Mouse (Mus musculus) stomach, postnatal 0 days (tissue): ENCODE measurements at regions not wholly inside any gene's neighbourhood (a gene's known extent, or its start where the extent isn't known, plus 50 kb on each side); places are given as distances from the start of the nearest gene placed in this dataset.

ENCODE experiments used
- ATAC-seq: fragments of 200-750 bp; cut with Nextera tagmentation; 2 replicates; pipeline ENCODE4 v1.8.0; 2017; ENCODE audit not compliant: low FRiP score, low TSS enrichment
- DNase-seq: peaks from one replicate; pipeline ENCODE4 v3.0.0-alpha.2; 2016; ENCODE audit warnings: low spot score
- H3K27ac ChIP-seq: fragments of 300-500 bp; sonication (generic); replicated peaks from 2 replicates; pipeline ENCODE4 v1.5.1; 2014; ENCODE audit warnings: mild to moderate bottlenecking, control low read depth
- H3K27me3 ChIP-seq: fragments of 300-500 bp; sonication (generic); 2 replicates; pipeline ENCODE4 v1.6.1; 2014; ENCODE audit warnings: low read length; ENCODE audit not compliant: control insufficient read depth, insufficient read depth
- H3K36me3 ChIP-seq: fragments of 300-500 bp; sonication (generic); 2 replicates; pipeline ENCODE4 v1.6.1; 2014; ENCODE audit warnings: low read length, mixed read lengths; ENCODE audit not compliant: control insufficient read depth, insufficient read depth
- H3K4me1 ChIP-seq: fragments of 300-500 bp; sonication (generic); replicated peaks from 2 replicates; pipeline ENCODE4 v1.6.1; 2014; ENCODE audit warnings: antibody characterized with exemption; ENCODE audit not compliant: control insufficient read depth, insufficient read depth
- H3K4me2 ChIP-seq: fragments of 300-500 bp; sonication (generic); replicated peaks from 2 replicates; pipeline ENCODE4 v1.6.1; 2014; ENCODE audit warnings: low read depth, mild to moderate bottlenecking, control low read depth, moderate library complexity
- H3K4me3 ChIP-seq: fragments of 300-500 bp; sonication (generic); 2 replicates; pipeline ENCODE4 v1.5.1; 2014; ENCODE audit warnings: low read depth, low read length, control low read depth
- H3K9ac ChIP-seq: fragments of 300-500 bp; sonication (generic); 2 replicates; pipeline ENCODE4 v1.6.1; 2014; ENCODE audit warnings: mild to moderate bottlenecking, low read length, control low read depth, mixed read lengths
- H3K9me3 ChIP-seq: fragments of 300-500 bp; sonication (generic); 2 replicates; pipeline ENCODE4 v1.6.1; 2016; ENCODE audit warnings: low read length; ENCODE audit not compliant: control insufficient read depth
- CTCF ChIP-seq: IDR thresholded peaks from 2 replicates; pipeline ENCODE4 v1.5.1; 2016; ENCODE audit warnings: antibody characterized with exemption, low read depth, mild to moderate bottlenecking, moderate library complexity
- EP300 ChIP-seq: optimal IDR thresholded peaks from 2 replicates; pipeline ENCODE3; 2016; ENCODE audit warnings: antibody characterized with exemption
- WGBS: fragments of 180-500 bp; shearing (Covaris S2); extraction: QIAGEN DNeasy Blood & Tissue Kit; methylation state at CpG from one replicate; pipeline ENCODE4 v1.1.7; 2014; 5-methylcytosine and 5-hydroxymethylcytosine counted together

GRCm38 (mm10) chr13:54889684-54890399 lies 59.4 kb upstream of the Unc5a start:
- Histone ChIP-seq H3K27ac (no peak overlapping the region), H3K9ac (no peak overlapping the region), H3K4me2 (no peak overlapping the region), H3K4me3 (no peak overlapping the region), H3K36me3 (no peaks in the 10 kb centered on the region), H3K27me3 (no peaks in the 10 kb centered on the region), H3K4me1 (no peaks in the 10 kb centered on the region), H3K9me3 (no peaks in the 10 kb centered on the region)
- no peak for ATAC-seq
- WGBS = 68% methylated on average over 8 of the region's 8 CpGs
- no peak for DNase-seq
- TF ChIP-seq CTCF = peak; percentile 39
- TF ChIP-seq EP300 = no peak

- Histone ChIP-seq H3K27ac (no peak overlapping the region), H3K4me2 (no peak overlapping the region), H3K27me3 (no peaks in the 10 kb centered on the region), H3K9me3 (no peaks in the 10 kb centered on the region), H3K36me3 (no peaks in the 10 kb centered on the region), H3K9ac (no peak overlapping the region), H3K4me3 (no peak overlapping the region), H3K4me1 (no peaks in the 10 kb centered on the region)
- WGBS = 44% methylated on average over 1 of the region's 1 CpGs
- DNase-seq (no peak), ATAC-seq (no peak)
- no peak for TF ChIP-seq CTCF
- no peak for TF ChIP-seq EP300
Measured at GRCm38 (mm10) chr13:54892572-54892971, 56.6 kb upstream of the Unc5a start.

- no peak for DNase-seq
- no peak for ATAC-seq
- no peaks in the 10 kb centered on the region for H3K9me3 ChIP-seq
- no peak overlapping the region for H3K27ac ChIP-seq
- H3K36me3 ChIP-seq = no peaks in the 10 kb centered on the region
- 39% methylated on average over 7 of the region's 7 CpGs for WGBS
- H3K4me3 ChIP-seq = no peak overlapping the region
- no peak overlapping the region for H3K4me2 ChIP-seq
- no peak for TF ChIP-seq EP300
- TF ChIP-seq CTCF = no peak
- no peak overlapping the region for H3K9ac ChIP-seq
- no peaks in the 10 kb centered on the region for H3K4me1 ChIP-seq
- no peaks in the 10 kb centered on the region for H3K27me3 ChIP-seq
Measured at GRCm38 (mm10) chr13:54893651-54894050, 55.6 kb upstream of the Unc5a start.

- no peaks in the 10 kb centered on the region for H3K9me3 ChIP-seq
- DNase-seq (no peak), ATAC-seq (no peak)
- 64% methylated on average over 5 of the region's 5 CpGs for WGBS
- H3K4me3 ChIP-seq = no peak overlapping the region
- H3K27ac ChIP-seq = no peak overlapping the region
- H3K4me1 ChIP-seq = no peaks in the 10 kb centered on the region
- H3K9ac ChIP-seq = no peak overlapping the region
- no peaks in the 10 kb centered on the region for H3K27me3 ChIP-seq
- no peaks in the 10 kb centered on the region for H3K36me3 ChIP-seq
- TF ChIP-seq EP300 = no peak
- TF ChIP-seq CTCF = no peak
- H3K4me2 ChIP-seq = no peak overlapping the region
Measured at GRCm38 (mm10) chr13:54895981-54896380, 53.2 kb upstream of the Unc5a start.
